Mouse (Mus musculus) erythroblast, embryonic 14.5 days (primary cell): ENCODE measurements around the gene Vwf.

ENCODE experiments used
- GATA1 ChIP-seq: IDR thresholded peaks from 2 replicates; pipeline ENCODE4 v1.6.1; 2012; ENCODE audit warnings: low read length, inconsistent platforms, mixed read lengths
- TAL1 ChIP-seq: IDR thresholded peaks from 3 replicates; pipeline ENCODE4 v1.6.1; 2012; ENCODE audit warnings: low read length, inconsistent platforms, mixed read lengths

DNA sequence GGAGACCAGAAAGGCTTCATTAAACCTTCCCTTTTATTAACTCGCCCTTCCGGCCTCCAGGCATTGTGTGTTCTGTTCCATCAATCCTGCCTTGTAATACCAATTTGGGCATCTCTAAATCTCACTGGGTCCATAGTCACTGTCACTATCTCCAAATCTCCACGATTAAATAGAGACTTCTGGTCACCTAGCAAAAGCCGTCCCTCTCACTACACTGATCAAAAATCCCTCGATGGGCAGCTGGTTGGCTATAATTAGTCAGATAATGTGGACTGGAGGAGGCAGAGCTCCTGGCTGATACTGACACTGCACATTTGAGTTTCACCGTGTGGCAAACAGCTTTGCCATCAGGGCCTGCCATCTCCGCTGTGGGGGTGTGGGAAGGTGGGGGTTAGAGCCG is 42.5 kb downstream of the Vwf start:
- TF ChIP-seq TAL1 (no peak), GATA1 (no peak)
